Mouse (Mus musculus): ENCODE data around the gene Wbp2nl. TPM values are rescaled to one million over a fixed set of nuclear protein-coding genes. Genes with fewer than 3 reads are reported as not detected.

The Wbp2nl gene
- total RNA-seq, 1 experiment from 2014 or later: not detected

- no peak for DNase-seq
Measured at GRCm38 (mm10) chr15:82319613-82320012, 20.9 kb downstream of the Wbp2nl start.

- DNase-seq: no peak
Measured at GRCm38 (mm10) chr15:82322195-82322594, 23.4 kb downstream of the Wbp2nl start.

GRCm38 (mm10) chr15:82325382-82325781, 26.6 kb downstream of the Wbp2nl start:
- DNase-seq: no peak

- DNase-seq: no peak
Measured at GRCm38 (mm10) chr15:82335194-82335593, 36.4 kb downstream of the Wbp2nl start.

- no peak for DNase-seq
Measured at GRCm38 (mm10) chr15:82336629-82337028, 37.9 kb downstream of the Wbp2nl start.

- DNase-seq: no peak
Measured at GRCm38 (mm10) chr15:82337875-82338274, 39.1 kb downstream of the Wbp2nl start.

GRCm38 (mm10) chr15:82338593-82339112, 39.9 kb downstream of the Wbp2nl start, which contains the start of the genes Naga, Pheta2 and Smdt1:
Gene Naga, minus strand, starts transcription at chr15:82338925.
Gene Pheta2, plus strand, starts transcription at chr15:82338942.
Gene Smdt1, plus strand, starts transcription at chr15:82338959.
- peak; percentile 97 for DNase-seq

- DNase-seq: no peak
Measured at GRCm38 (mm10) chr15:82339150-82339549, 40.4 kb downstream of the Wbp2nl start.

- no peak for DNase-seq
Measured at GRCm38 (mm10) chr15:82339634-82340254, 41.0 kb downstream of the Wbp2nl start.

- no peak for DNase-seq
Measured at GRCm38 (mm10) chr15:82340414-82341035, 41.8 kb downstream of the Wbp2nl start.

GRCm38 (mm10) chr15:82341036-82341501, 42.3 kb downstream of the Wbp2nl start:
- DNase-seq: peak; percentile 67

- DNase-seq: no peak
Measured at GRCm38 (mm10) chr15:82341675-82342542, 43.2 kb downstream of the Wbp2nl start.

- DNase-seq: no peak
Measured at GRCm38 (mm10) chr15:82342543-82342935, 43.8 kb downstream of the Wbp2nl start.

GRCm38 (mm10) chr15:82343368-82344287, 44.9 kb downstream of the Wbp2nl start:
- no peak for DNase-seq

GRCm38 (mm10) chr15:82344971-82345370, 46.2 kb downstream of the Wbp2nl start:
- DNase-seq: no peak

- DNase-seq: peak; percentile 95
Measured at GRCm38 (mm10) chr15:82345820-82346470, 47.2 kb downstream of the Wbp2nl start.

GRCm38 (mm10) chr15:82346580-82347302, 48.0 kb downstream of the Wbp2nl start:
- no peak for DNase-seq

GRCm38 (mm10) chr15:82347303-82347676, 48.5 kb downstream of the Wbp2nl start:
- no peak for DNase-seq

GRCm38 (mm10) chr15:82347852-82348251, 49.1 kb downstream of the Wbp2nl start:
- DNase-seq: no peak
